Mouse (Mus musculus): Measurements from ENCODE around the gene Tbc1d16.

Tbc1d16 gene

GRCm38 (mm10) chr11:119168851-119169250 is 59.4 kb downstream of the Tbc1d16 start:
- no peak for DNase-seq

DNA sequence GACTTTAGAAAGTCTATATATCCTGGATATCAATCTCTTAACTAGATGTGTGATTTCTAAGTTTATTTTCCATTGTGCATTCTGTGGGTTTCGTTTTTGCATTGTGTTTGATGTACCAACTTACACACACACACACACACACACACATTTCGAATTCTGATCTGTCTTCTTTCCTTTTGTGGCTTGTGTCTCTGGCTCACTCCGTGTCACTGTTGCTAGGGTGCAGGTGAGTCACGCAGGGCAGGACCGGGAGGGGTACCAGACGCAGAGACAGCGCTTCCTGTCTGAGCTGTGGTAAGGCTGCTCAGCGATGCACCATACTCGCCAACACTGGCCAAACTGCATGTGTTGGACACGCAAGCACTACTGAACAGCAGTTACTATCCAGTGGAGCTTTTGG is 62.3 kb downstream of the Tbc1d16 start:
- no peak for DNase-seq

- DNase-seq = no peak
Measured at GRCm38 (mm10) chr11:119164375-119164774, 63.9 kb downstream of the Tbc1d16 start.

DNA sequence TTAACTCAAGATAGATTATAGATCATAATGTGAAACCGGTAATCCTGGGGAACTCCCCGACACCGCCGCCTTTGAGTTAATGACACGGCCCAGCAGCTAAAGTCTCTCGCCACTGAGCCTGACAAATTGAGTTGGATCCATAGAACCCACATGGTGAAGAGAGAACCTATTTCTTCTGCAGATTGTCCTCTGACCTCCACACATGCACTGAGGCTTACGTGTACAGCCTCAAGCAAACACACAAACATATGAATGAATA is 64.6 kb downstream of the Tbc1d16 start:
- no peak for DNase-seq

GRCm38 (mm10) chr11:119162959-119163733 is 65.2 kb downstream of the Tbc1d16 start:
- DNase-seq = no peak

DNA sequence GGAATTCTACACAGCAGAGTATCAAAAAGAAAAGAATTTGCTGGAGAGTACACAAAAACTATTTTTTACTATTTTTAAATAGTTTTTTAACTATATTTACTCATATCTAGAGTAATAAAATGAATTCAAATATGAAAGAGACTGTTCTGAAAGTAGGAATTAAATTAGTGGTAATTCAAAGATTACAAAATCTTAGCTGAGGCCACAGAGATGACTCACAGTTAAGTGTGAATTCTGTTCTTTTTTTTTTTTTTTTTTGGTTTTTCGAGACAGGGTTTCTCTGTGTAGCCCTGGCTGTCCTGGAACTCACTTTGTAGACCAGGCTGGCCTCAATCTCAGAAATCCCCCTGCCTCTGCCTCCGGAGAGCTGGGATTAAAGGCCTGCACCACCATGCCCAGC is 66.6 kb downstream of the Tbc1d16 start:
- no peak for DNase-seq

DNA sequence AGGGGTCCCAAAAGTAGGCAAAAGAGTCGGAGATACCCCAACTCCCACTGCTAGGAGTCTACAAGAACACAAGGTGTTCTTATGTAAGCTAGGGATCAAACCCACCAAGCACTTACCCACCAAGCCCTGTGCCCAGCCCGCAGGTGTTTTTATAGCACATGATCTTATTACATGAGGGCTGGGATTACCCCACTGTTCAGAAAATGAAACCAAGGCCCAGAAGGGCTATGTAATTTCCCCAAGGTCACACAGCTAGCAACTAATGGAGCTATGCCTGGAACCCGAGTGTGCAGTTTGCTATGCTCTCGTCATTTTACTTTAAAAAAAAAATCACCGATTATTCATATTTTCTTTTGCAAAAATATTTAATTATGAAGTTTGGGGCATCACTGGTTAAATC is 68.2 kb downstream of the Tbc1d16 start:
- DNase-seq = no peak

GRCm38 (mm10) chr11:119159496-119159895 is 68.8 kb downstream of the Tbc1d16 start:
- DNase-seq = peak; percentile 63

DNA sequence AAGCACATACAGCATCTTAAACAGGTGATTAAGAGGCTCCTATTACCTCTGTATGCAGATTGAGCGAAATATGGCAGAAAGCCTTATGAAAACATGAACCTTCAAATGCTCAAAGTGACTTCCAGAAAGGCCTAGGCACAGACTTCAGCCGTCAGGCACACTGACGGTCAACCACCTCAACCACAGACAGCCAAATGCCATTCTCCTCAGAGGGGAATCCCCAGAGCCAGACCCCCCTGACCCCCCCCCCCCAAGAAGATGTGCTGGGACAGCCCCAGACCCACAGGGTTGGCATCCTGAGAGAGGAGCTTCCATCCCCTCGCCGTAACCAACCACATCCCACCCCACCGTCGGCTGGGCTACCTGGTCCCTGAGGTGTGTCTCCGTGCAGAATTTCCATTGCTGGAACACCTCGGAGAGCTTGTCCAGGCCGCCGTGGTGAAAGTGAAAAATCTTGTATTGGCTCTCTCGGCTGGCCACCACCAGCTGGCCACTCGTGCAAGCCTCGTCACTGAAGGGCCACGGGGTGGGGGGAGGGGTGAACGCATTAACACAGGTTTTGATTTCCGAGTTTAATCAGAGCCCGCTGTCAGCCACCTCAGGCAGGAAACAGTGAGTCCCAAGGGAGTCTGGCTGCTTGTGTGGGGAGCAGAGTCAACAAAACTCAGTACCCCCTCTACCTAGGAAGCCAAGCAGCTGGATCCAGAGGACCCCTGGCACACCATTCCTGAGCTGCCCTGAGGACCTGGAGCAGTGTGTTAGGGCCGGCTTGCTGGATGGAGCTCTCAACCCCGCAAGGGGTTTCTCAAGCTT is 70.7 kb downstream of the Tbc1d16 start:
- DNase-seq = peak; percentile 65

GRCm38 (mm10) chr11:119156481-119157254 is 71.6 kb downstream of the Tbc1d16 start:
- DNase-seq = peak; percentile 69

DNA sequence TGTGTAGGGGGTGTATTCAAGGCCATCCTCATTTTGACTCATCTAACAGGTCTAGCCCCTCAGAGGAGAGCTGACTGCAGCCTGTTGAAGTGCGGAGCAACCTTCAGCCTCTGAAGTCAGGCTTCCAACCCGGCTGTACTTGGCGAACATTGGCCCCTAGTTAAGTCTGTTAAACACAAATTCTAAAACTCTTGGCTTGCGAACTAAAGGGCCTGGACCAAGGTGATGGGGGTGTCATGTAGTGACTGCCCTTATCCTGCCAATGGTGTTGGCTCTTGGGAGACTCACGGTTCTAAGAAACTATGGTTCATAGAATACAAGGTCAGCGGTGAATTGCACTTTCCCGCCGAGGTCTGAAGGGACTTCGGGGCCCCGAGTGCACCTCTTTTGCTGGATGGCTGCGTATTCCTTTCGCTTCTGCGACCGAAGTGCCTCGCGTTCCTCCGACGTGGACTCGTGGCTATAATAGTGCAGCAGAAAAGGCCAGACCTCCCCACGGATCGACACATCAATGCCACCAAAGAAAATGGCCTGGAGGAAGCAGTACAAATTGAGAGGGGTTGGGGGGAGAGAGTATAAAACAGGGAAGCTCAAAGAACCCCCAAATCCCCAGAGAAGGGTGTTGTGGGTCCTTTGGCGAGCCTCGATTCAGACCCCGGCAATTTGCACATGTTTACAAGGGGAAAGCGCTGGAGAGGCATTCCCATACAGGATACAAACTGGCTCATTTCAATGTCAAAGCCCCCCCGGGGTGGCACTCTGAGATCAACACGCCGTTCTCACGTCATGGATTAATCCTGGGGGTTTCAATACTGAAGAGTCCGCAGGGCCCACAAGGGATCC is 72.4 kb downstream of the Tbc1d16 start:
- DNase-seq = peak; percentile 47

DNA sequence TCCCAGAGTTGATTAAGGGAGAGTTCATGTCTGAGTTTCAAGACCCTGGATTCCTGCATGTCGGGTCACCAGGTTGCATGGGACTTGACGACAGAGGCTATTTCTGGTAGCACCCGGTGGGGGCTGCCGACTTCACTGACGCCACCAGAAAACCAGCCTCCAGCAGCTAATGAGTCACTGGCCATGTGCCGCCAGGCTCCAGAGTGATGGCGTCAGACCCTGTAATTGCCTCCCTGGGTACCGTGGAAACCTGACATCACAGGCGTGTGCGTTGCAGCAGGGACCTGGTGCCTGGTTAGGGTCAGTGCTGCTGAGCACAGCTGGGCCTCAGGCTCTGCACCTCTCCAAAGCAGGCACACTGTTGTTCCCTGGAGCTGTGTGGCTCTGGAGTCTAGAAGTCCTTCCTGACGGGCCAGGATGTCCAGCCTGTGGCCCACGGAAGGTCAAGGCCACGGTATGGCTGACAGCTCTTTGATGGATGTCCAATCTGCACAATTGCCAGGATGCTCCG is 75.9 kb downstream of the Tbc1d16 start:
- DNase-seq = no peak

- no peak for DNase-seq
Measured at GRCm38 (mm10) chr11:119151073-119151607, 77.2 kb downstream of the Tbc1d16 start.

GRCm38 (mm10) chr11:119150442-119150841 is 77.9 kb downstream of the Tbc1d16 start:
- DNase-seq = no peak

- no peak for DNase-seq
Measured at GRCm38 (mm10) chr11:119148829-119149228, 79.5 kb downstream of the Tbc1d16 start.

GRCm38 (mm10) chr11:119147153-119147552 is 81.1 kb downstream of the Tbc1d16 start:
- DNase-seq = no peak

DNA sequence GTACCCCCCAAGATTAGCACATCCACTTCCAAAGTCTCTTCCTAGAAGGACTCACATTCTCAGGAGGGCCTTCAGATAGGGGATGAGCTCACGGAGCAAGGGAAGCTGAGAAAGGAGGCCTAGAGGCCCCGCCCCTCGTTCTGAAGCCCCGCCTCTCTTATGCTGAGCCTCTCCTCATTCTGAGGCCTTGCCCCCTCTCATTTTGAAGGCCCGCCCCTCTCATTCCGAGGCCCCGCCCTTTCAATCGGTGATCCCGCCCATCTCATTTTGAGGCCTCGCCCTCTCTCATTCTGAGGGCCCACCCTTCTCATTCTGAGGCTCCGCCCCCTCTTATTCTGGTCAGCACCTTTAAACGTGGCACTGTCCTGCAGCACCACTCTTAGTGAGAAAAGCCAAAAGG is 82.2 kb downstream of the Tbc1d16 start:
- DNase-seq = peak; percentile 46

- no peak for DNase-seq
Measured at GRCm38 (mm10) chr11:119144801-119145475, 83.4 kb downstream of the Tbc1d16 start.

DNA sequence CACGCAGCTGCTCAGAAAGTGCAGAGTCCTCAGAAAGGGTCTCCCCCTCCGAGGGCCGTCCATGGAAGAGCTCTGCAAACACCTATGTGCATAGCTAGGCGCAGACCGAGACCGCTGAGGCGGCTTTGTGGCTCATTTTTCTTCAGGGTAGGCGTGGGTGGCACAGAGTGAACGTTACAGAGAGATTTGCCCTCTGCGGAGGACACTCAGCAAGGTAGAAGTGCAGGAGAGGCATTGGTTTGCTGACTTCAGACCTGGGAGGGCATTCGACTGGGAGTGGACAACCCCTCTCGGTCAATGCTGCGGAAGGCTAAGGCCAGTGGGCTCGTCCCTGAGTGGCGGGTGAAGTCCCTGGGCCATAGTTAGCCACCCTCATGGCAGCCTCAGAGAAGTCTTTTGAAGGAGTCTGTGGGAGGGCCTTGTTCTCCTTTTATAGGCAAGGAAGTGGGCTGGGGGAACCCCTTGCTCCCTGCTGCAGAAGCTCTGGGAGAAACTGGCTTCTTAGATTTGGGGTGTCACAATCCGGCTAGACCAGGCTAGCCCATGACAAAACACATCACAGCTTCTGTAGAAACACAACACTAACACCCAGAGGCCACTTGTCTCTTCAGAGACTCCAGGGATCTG is 84.8 kb downstream of the Tbc1d16 start:
- no peak for DNase-seq

DNA sequence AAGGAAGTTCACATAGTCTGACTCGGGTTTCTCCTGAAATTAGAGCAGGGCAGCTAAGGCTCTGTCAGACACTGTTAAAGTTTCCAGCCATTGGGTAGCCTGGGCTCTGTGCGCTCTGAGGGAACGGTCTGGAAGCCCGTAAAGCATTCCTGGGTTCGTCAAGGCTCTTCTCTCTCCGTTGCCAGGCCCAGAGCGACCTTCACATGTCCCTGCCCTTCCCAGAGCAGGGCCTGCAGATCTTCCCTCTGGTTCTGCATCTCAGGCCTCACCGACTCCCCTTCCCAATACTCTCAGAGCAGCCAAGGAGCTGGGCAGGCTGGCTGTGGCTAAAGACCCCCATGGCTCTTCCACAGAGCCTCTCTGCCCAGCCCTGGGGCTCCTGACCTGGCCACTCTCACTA is 85.7 kb downstream of the Tbc1d16 start:
- no peak for DNase-seq

DNA sequence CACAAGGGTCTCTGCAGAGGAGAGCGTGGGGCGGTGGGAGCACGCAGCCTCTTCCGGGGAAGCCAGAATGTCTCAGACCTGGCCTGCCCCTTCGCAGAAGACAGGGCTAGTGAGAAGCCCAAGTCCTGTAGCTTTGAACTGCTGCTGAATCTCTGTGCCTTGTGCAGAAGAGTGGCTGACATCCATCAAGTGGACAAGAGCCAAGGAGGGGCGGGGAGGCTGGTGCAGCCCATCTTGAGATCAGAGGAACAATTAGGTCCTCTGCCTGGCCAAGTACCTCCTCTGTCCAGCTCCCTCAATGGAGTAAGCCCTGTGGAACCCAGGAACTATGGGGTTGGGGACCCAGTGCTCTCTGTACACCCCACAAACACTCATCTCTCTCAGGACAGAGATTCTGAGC is 89.3 kb downstream of the Tbc1d16 start:
- DNase-seq = no peak
